Mouse (Mus musculus) myocyte (in vitro differentiated cells): ENCODE results near the gene Med29. TPM values are rescaled to one million over a fixed set of nuclear protein-coding genes. Genes with fewer than 3 reads are reported as not detected.

Experiments
- H3K27me3 ChIP-seq: one replicate; pipeline ENCODE4 v1.6.1; 2011; ENCODE audit not compliant: control insufficient read depth, insufficient read depth, insufficient read length
- H3K36me3 ChIP-seq: one replicate; pipeline ENCODE4 v1.6.1; 2011; ENCODE audit not compliant: control insufficient read depth, insufficient read depth
- H3K4me2 ChIP-seq: one replicate; pipeline ENCODE4 v1.6.1; 2011; ENCODE audit warnings: low read depth, control low read depth
- H3K4me3 ChIP-seq: one replicate; pipeline ENCODE4 v1.5.1; 2011; ENCODE audit warnings: mild to moderate bottlenecking, control low read depth, moderate library complexity
- H3K79me2 ChIP-seq: one replicate; pipeline ENCODE4 v1.6.1; 2011; ENCODE audit not compliant: control insufficient read depth, insufficient read depth
- H3ac ChIP-seq: one replicate; pipeline ENCODE4 v1.6.1; 2011; ENCODE audit not compliant: control insufficient read depth, insufficient read length
- CEBPB ChIP-seq: IDR thresholded peaks from 2 replicates; pipeline ENCODE4 v1.6.1; 2011; ENCODE audit warnings: mild to moderate bottlenecking, moderate library complexity; ENCODE audit not compliant: poor library complexity, insufficient read depth, severe bottlenecking
- E2F4 ChIP-seq: IDR thresholded peaks from one replicate; pipeline ENCODE4 v1.6.1; 2011; ENCODE audit warnings: mild to moderate bottlenecking, control low read depth, moderate library complexity; ENCODE audit not compliant: insufficient read depth
- MAX ChIP-seq: IDR thresholded peaks from one replicate; pipeline ENCODE4 v1.6.1; 2011; ENCODE audit warnings: low read depth, mild to moderate bottlenecking, control low read depth
- MYOD1 ChIP-seq, 3 experiments: IDR thresholded peaks; one replicate each; pipeline ENCODE4 v1.6.1; 2011; ENCODE audit warnings: control low read depth in 2 of 3, low read depth in 2 of 3, mild to moderate bottlenecking in 2 of 3, moderate library complexity in 1 of 3; ENCODE audit not compliant: insufficient read length in 2 of 3, control insufficient read depth in 1 of 3
- MYOG ChIP-seq, 3 experiments: IDR thresholded peaks; one replicate each; pipeline ENCODE4 v1.6.1; 2011; ENCODE audit warnings: control low read depth in 2 of 3, low read depth in 2 of 3, mild to moderate bottlenecking in 2 of 3; ENCODE audit not compliant: insufficient read length in 2 of 3, control insufficient read depth in 1 of 3, insufficient read depth in 1 of 3
- POLR2A ChIP-seq: IDR thresholded peaks from one replicate; pipeline ENCODE4 v1.6.1; 2011; ENCODE audit warnings: low read depth, mild to moderate bottlenecking, control low read depth, moderate library complexity; ENCODE audit not compliant: insufficient read length
- POLR2AphosphoS2 ChIP-seq: IDR thresholded peaks from one replicate; pipeline ENCODE4 v1.6.1; 2011; ENCODE audit warnings: low read depth, control low read depth; ENCODE audit not compliant: insufficient read length
- REST ChIP-seq: IDR thresholded peaks from one replicate; pipeline ENCODE4 v1.6.1; 2011; ENCODE audit warnings: mild to moderate bottlenecking, control low read depth, moderate library complexity; ENCODE audit not compliant: insufficient read depth, insufficient read length
- SRF ChIP-seq: IDR thresholded peaks from one replicate; pipeline ENCODE4 v1.6.1; 2011; ENCODE audit warnings: low read depth; ENCODE audit not compliant: control insufficient read depth, insufficient read length
- TCF12 ChIP-seq: IDR thresholded peaks from one replicate; pipeline ENCODE4 v1.6.1; 2011; ENCODE audit warnings: mild to moderate bottlenecking, control low read depth; ENCODE audit not compliant: poor library complexity, insufficient read depth, severe bottlenecking
- TCF3 ChIP-seq: IDR thresholded peaks from one replicate; pipeline ENCODE4 v1.6.1; 2011; ENCODE audit warnings: low read depth, control low read depth; ENCODE audit not compliant: insufficient read length
- USF1 ChIP-seq: IDR thresholded peaks from one replicate; pipeline ENCODE4 v1.6.1; 2011; ENCODE audit warnings: low read depth, mild to moderate bottlenecking, control low read depth, moderate library complexity
- polyA plus RNA-seq: library from polyadenylated mRNA; unstranded; fragments of >200 nt; fragmentation: generic; extraction: Trizol; gene quantifications from one replicate; pipeline ENCODE4 v1.2.1, GENCODE M21; 2012; ENCODE audit warnings: missing spikeins

Gene Med29
- polyA plus RNA-seq, 1 experiment = 34.2 TPM

DNA sequence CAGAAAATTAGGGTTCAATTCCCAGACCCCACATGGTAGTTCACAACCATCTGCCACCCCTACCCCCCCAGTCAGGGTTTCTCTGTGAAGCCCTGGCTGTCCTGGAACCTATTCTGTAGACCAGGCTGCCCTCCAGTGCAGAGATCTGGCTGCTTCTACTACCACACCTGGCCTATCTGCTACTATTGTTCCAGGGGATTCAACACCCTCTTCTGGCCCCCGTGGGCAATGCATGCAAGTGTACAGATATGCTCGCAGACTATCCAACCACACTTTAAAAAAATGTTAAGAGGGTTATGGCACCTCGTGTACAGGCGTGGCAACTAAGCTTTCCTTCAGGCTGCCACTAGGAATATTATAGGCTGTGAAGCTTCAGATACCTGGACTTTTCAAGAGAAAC, 20.3 kb upstream of the Med29 start:
- TF ChIP-seq USF1 (no peak), POLR2AphosphoS2 (no peak), MYOG (IDR thresholded peaks at IDR 0.05; ENCODE audit: control insufficient read depth in 1 of 3, insufficient read depth in 1 of 3, insufficient read length in 2 of 3, low read depth in 2 of 3) (no peak), MYOD1 (IDR thresholded peaks at IDR 0.05; ENCODE audit: control insufficient read depth in 1 of 3, insufficient read length in 2 of 3, low read depth in 2 of 3) (no peak), REST (no peak)
- Histone ChIP-seq H3K4me3 (no peak overlapping the region), H3K79me2 (no peaks in the 10 kb centered on the region), H3K27me3 (no peaks in the 10 kb centered on the region), H3ac (no peak overlapping the region), H3K36me3 (peaks cover 34% of the 10 kb centered on the region), H3K4me2 (no peak overlapping the region)

DNA sequence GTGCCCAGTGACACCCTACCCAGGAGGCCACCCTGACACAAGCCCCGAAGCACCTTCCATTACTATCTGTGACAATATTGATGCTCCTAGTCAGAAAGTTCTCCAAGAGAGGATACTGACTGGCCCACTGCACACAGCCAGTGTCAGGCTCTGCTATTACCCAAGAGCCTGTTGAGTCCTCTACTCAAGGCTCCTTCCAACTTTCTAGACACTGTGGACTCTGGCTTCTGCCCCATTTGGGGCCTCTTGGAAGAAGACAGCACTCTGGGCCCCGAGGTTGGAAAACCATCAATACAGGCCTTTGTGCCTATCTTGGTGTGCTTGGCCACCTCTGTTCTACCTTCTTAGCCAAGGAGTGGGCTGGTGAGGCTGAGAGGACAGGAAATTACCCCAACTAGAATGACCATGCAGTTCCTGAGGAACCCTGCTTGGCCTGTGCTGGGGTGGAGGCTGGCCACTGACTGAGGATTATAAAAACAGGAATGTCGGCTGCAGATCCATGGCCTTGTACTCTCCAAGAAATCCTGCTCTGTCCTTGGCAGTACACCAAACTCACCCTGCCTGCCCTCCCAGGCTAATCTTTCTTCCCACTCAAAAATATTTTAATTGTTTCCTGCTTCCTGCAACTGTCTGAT, 18.4 kb upstream of the Med29 start:
- no peak for TF ChIP-seq E2F4
- TF ChIP-seq POLR2AphosphoS2 = no peak
- TF ChIP-seq CEBPB = no peak
- no peak for TF ChIP-seq MYOD1 (IDR thresholded peaks at IDR 0.05; ENCODE audit: control insufficient read depth in 1 of 3, insufficient read length in 2 of 3, low read depth in 2 of 3)
- no peak for TF ChIP-seq REST
- TF ChIP-seq MAX = no peak
- no peak for TF ChIP-seq MYOG (IDR thresholded peaks at IDR 0.05; ENCODE audit: control insufficient read depth in 1 of 3, insufficient read depth in 1 of 3, insufficient read length in 2 of 3, low read depth in 2 of 3)
- no peak for TF ChIP-seq USF1
- no peak for TF ChIP-seq POLR2A
- no peak for TF ChIP-seq SRF
- TF ChIP-seq TCF12 = no peak
- TF ChIP-seq TCF3 = no peak
- no peaks in the 10 kb centered on the region for H3K79me2 ChIP-seq
- peaks cover 35% of the 10 kb centered on the region for H3K36me3 ChIP-seq
- H3ac ChIP-seq = no peak overlapping the region
- no peaks in the 10 kb centered on the region for H3K27me3 ChIP-seq
- no peak overlapping the region for H3K4me2 ChIP-seq
- H3K4me3 ChIP-seq = no peak overlapping the region

DNA sequence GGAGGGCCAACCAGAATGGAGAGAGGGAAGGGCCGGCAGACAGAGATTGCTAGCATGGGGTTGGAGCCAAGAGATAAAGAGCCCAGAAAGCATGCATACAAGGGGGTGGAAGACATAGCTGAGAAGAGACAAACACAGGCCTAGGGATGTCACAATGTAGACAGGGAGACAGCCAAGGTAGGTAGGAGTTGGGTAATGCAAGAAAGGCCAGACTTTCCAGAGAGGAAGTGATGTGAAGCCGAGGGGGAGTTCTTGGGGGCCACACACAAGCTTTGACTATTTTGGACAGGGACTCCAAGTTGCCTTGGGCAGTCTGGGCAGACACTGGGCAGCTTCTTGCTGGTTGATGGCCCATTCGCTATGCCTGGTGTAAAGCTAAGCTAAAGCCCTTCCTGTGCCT, 9.4 kb upstream of the Med29 start:
- TF ChIP-seq CEBPB = no peak
- TF ChIP-seq POLR2A = no peak
- TF ChIP-seq REST = no peak
- no peak for TF ChIP-seq TCF12
- no peak for TF ChIP-seq MYOG (IDR thresholded peaks at IDR 0.05; ENCODE audit: control insufficient read depth in 1 of 3, insufficient read depth in 1 of 3, insufficient read length in 2 of 3, low read depth in 2 of 3)
- no peak for TF ChIP-seq MYOD1 (IDR thresholded peaks at IDR 0.05; ENCODE audit: control insufficient read depth in 1 of 3, insufficient read length in 2 of 3, low read depth in 2 of 3)
- TF ChIP-seq SRF = no peak
- no peak for TF ChIP-seq MAX
- TF ChIP-seq USF1 = no peak
- no peak for TF ChIP-seq POLR2AphosphoS2
- no peak for TF ChIP-seq TCF3
- Histone ChIP-seq H3K36me3 (peaks cover 30% of the 10 kb centered on the region), H3ac (no peak overlapping the region), H3K4me2 (no peak overlapping the region), H3K4me3 (no peak overlapping the region), H3K79me2 (no peaks in the 10 kb centered on the region), H3K27me3 (no peaks in the 10 kb centered on the region)

DNA sequence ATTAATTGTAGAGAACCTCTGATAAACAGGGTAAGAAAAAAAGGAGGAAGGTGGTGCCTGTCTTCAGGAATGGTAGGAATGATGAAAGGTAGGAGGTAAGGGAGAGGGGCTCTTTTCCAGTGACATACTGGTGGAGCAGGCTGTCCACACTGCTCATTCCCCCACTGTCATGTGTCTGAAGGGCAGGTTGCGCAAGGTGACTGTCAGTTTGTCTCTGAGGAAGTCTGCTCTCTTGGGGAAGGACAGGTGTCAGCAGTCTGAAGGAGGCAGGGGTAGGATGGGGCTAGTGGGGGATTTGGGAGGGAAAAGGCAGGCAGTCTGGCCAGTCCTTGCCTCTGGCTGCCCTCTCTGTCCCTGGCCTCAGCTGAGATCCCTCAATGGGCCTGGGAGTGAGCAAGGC, 8.5 kb upstream of the Med29 start:
- H3K36me3 ChIP-seq = peaks cover 27% of the 10 kb centered on the region
- H3K4me3 ChIP-seq = no peak overlapping the region
- H3K79me2 ChIP-seq = no peaks in the 10 kb centered on the region
- TF ChIP-seq TCF12 (no peak), REST (no peak), POLR2AphosphoS2 (peak; percentile 12), USF1 (no peak)
- no peaks in the 10 kb centered on the region for H3K27me3 ChIP-seq
- no peak overlapping the region for H3K4me2 ChIP-seq
- no peak overlapping the region for H3ac ChIP-seq

DNA sequence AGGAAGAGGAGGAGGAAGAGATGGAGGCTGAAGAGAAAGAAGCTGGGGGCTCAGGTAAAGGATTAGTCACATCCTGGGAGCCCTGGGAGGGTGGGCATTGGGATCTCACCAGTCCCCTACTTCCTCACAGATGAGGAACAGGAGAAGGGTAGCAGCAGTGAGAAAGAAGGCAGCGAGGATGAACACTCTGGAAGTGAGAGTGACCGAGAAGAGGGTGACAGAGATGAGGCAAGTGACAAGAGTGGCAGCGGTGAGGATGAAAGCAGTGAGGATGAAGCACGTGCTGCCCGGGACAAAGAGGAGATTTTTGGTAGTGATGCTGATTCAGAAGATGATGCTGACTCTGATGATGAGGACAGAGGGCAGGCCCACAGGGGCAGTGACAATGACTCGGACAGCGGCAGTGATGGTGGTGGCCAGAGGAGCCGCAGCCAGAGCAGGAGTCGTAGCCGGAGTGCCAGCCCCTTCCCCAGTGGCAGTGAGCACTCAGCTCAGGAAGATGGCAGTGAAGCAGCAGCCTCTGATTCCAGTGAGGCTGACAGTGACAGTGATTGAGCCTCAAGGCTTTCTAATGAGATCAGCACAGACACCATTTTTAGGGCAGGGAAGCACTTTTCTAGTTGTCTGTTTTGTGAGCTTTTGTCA, 6.3 kb upstream of the Med29 start:
- H3K4me2 ChIP-seq = no peak overlapping the region
- H3ac ChIP-seq = no peak overlapping the region
- no peak overlapping the region for H3K4me3 ChIP-seq
- H3K79me2 ChIP-seq = peaks cover under 1% of the 10 kb centered on the region
- H3K27me3 ChIP-seq = no peaks in the 10 kb centered on the region
- TF ChIP-seq POLR2A (no peak), USF1 (no peak), POLR2AphosphoS2 (peak; percentile 36), TCF12 (no peak), CEBPB (no peak), MYOD1 (IDR thresholded peaks at IDR 0.05; ENCODE audit: control insufficient read depth in 1 of 3, insufficient read length in 2 of 3, low read depth in 2 of 3) (no peak), TCF3 (no peak)
- H3K36me3 ChIP-seq = peaks cover 22% of the 10 kb centered on the region
